Mouse (Mus musculus) liver, adult (tissue): ENCODE measurements around the gene Bicdl2.

Experiments used
- GATA4 ChIP-seq: IDR thresholded peaks from 2 replicates; pipeline ENCODE4 v1.6.1; 2014; ENCODE audit warnings: mild to moderate bottlenecking, low read length; ENCODE audit not compliant: insufficient replicate concordance

The Bicdl2 gene

GRCm38 (mm10) chr17:23660117-23660875, at the start of gene Bicdl2:
TSS of gene Bicdl2 (plus strand) at chr17:23660506.
- no peak for TF ChIP-seq GATA4

GRCm38 (mm10) chr17:23617087-23617486, 43.2 kb upstream of the Bicdl2 start:
- no peak for TF ChIP-seq GATA4

GRCm38 (mm10) chr17:23620351-23620750, 40.0 kb upstream of the Bicdl2 start:
- TF ChIP-seq GATA4 = no peak

GRCm38 (mm10) chr17:23627813-23628212, 32.5 kb upstream of the Bicdl2 start:
- TF ChIP-seq GATA4 = no peak

- no peak for TF ChIP-seq GATA4
Observed at GRCm38 (mm10) chr17:23630195-23631020, 29.9 kb upstream of the Bicdl2 start.

GRCm38 (mm10) chr17:23631241-23631640, 29.1 kb upstream of the Bicdl2 start:
- TF ChIP-seq GATA4 = no peak

- no peak for TF ChIP-seq GATA4
Observed at GRCm38 (mm10) chr17:23644613-23645495, 15.5 kb upstream of the Bicdl2 start, which contains the start of gene Mmp25. TSS of gene Mmp25 (minus strand) at chr17:23645277.

- TF ChIP-seq GATA4 = no peak
Observed at GRCm38 (mm10) chr17:23645894-23646293, 14.4 kb upstream of the Bicdl2 start.

GRCm38 (mm10) chr17:23651363-23651762, 8.9 kb upstream of the Bicdl2 start:
- no peak for TF ChIP-seq GATA4

- no peak for TF ChIP-seq GATA4
Observed at GRCm38 (mm10) chr17:23653324-23653723, 7.0 kb upstream of the Bicdl2 start.

GRCm38 (mm10) chr17:23654001-23654400, 6.3 kb upstream of the Bicdl2 start:
- no peak for TF ChIP-seq GATA4

- TF ChIP-seq GATA4 = no peak
Observed at GRCm38 (mm10) chr17:23654410-23654809, 5.9 kb upstream of the Bicdl2 start.

- no peak for TF ChIP-seq GATA4
Observed at GRCm38 (mm10) chr17:23658450-23658849, 1.9 kb upstream of the Bicdl2 start.

GRCm38 (mm10) chr17:23660876-23661200, 532 bp downstream of the Bicdl2 start:
- no peak for TF ChIP-seq GATA4

GRCm38 (mm10) chr17:23661526-23661925, 1.2 kb downstream of the Bicdl2 start:
- no peak for TF ChIP-seq GATA4
